Mouse (Mus musculus) MN1 (cell line): ENCODE data around the gene Lurap1.
A peak's percentile ranks its signal among the peaks of the same experiment; 100 is the strongest.

ENCODE experiments used
- DNase-seq: peaks from one replicate; pipeline ENCODE4 v3.0.0-alpha.2; 2016; ENCODE audit warnings: low spot score

Lurap1 gene

DNA sequence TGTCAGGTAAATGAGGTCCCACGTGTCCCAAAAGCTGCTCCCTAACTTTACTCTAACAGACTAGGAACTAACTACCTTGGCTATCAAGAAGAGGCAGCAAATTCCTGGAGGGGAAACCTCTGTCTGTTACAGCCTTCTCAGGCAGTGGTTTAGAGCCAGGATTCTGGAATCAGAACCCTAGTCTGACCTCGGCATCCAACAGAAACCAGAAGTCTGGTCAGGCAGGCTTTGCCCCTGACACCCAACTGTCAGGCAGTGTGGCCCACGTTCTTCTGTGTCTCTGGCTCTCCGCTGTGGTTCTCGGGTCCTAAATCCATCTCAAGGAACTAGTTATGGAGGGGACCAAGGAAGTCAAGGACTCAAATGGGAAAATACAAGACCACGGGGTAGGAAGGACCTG, at the start of gene Lurap1:
Gene Lurap1 (minus strand): TSS at position 101 of the 400 bp plus-strand sequence.
- DNase-seq = no peak

DNA sequence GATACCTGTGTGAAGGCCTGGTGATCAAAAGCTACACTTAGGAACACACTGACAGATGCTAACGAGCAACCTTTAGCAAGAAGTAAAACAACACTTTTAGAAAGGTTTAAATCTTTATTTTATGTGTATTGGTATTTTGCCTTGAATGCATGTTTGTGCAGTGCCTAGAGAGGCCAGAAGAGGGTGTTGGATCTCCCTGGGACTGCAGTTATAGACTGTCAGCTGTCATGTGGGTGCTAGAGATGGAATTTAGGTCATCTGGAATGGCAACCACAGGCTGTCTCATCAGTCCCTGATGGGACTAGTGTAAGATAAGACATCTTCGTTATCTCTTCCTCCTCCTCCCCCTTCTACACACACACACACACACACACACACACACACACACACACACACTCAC, 47.3 kb upstream of the Lurap1 start:
- no peak for DNase-seq

DNA sequence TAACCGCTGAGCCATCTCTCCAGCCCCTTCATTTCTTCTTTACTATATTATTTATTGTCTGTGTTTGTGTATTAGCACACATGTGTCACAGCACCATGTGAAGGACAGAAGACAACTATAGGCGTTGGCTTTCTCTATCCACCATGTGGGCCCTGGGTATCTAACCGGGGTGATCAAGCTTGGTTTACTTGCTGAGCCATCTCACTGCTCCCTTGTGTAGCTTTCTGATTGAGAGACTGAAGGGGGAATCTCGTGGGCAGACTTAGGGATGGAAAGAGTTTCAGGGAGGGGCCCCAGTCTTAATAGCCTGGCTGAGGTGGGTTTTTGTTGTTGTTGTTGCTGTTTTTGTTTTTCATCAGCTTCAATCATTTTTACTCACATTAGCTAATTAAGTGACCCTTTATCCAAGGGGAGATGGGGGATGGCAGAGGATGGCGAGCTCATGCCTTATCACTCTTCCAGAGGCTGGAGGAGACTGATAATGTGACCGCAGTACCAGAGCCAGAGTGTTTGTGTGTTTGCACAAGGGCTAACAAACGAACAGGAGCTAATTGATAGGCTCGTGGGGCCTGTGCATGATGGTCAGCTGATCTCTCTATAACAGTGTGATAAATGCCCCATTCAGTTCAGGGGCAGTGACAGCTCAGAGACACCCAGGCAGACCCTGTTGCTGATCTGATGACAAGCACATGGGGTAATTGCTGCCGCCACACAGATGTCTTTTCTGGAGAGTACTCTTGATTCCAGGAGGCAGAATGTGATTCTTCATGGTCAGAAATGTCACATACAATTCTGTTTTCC, 42.6 kb upstream of the Lurap1 start:
- DNase-seq = peak; percentile 11

GRCm38 (mm10) chr4:116192286-116192835, 41.2 kb upstream of the Lurap1 start:
- DNase-seq = peak; percentile 9

GRCm38 (mm10) chr4:116185083-116185482, 33.9 kb upstream of the Lurap1 start:
- DNase-seq = no peak

DNA sequence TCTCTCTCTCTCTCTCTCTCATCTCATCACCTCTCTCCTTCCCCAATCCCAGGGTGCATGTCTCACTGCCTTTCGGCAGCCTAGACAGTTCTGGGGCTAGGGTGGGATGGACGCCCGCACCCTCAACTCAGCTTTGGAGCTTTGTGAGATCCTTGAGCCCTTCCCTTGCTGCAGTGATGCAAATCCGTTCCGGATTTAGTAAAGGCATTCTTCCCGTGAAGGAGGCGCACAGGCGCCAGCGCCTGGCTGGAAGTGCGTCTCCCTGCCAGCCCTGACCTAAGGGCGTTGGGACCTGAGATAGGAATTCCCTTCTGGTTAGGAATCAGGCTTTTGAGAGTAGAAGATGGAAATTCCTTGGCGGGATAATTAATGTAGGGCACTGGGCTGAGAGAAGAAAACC, 31.6 kb upstream of the Lurap1 start:
- DNase-seq = no peak

GRCm38 (mm10) chr4:116182079-116182478, 30.9 kb upstream of the Lurap1 start:
- no peak for DNase-seq

DNA sequence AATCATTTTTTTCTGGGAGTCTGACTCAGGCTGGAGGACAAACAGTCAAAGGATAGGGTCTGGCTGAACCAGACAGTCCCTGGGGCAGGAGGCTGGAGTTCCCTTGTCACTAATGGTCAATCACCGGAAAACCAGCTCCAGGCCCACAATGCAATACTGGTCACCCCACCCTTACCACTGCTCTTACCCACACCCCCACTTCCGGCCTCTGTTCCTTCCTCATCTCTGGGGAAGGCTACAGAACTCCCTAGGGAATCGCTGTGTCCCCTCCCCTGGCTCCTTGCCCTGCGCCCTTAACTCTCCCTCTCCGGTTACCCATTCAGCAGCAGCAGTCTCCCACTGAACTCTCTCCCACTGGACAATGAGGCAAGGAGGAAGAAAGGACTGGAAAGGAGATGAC, 26.0 kb upstream of the Lurap1 start:
- DNase-seq = peak; percentile 71

DNA sequence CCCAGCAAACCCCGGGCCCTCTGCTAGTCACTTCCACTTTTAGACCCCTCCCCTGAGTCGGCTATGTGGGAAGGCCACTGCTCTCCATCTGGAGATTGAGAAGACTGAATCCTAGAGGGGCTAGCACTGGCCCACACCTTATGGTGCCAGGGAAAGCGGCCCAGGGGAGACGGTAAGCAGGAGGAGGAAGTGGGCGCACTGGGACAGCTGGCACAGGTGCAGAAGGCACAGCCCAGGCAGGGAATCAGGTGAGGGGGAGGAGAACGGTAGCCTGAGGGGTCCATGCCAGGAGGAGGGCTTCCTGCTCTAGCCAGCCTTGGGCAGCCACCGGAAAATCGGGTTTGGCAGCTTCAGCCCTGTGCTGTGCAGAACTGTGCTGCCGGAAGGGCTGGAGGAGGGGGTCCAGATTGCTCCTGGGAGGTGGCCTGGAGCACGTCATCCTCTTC, 25.4 kb upstream of the Lurap1 start:
- DNase-seq = peak; percentile 73

DNA sequence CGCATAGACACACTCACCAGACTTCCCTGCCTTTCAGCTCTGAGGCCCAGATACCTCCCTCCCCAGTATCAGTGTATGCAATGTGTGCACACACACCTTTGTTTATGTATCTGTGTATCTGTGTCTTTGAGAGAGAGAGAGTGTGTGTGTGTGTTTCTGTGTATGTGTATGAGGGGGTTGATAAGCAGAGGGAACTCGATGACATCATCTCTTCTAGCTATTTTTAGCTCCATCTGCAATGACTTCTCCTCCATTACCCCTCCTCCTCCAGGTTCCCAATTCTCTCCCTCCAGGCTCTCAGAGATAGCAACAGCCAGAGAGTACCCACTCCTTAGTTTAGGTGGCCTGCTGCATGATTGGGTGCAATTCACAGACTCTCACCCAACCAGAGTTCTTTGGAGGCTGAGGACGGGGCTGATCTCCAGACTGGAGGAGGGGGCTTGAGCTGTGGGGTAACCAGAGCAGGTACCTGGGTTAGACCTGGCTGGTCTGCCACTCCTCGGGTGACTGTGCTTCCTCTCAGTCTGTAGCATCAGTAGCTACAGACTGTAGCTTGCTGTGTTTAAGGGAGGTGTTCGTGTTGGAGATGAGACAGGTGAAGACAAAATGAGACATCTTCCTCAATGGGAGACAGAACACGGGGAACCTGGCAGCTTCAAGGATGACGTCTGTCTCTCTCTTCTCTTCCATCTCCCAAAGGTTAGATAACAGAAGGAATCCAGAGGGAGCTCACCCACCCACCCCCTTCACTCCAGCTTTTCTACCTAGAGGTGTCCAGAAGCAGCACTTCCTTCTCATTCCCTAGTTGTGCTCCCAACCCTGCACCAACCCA, 24.8 kb upstream of the Lurap1 start:
- DNase-seq = peak; percentile 68

- DNase-seq = no peak
Observed at GRCm38 (mm10) chr4:116175136-116175535, 24.0 kb upstream of the Lurap1 start.

- peak; percentile 66 for DNase-seq
Observed at GRCm38 (mm10) chr4:116174466-116175116, 23.5 kb upstream of the Lurap1 start.

GRCm38 (mm10) chr4:116173752-116174151, 22.6 kb upstream of the Lurap1 start:
- DNase-seq = no peak

GRCm38 (mm10) chr4:116173072-116173471, 21.9 kb upstream of the Lurap1 start, which contains the start of the genes 1700042G07Rik and Gm49337:
TSS of gene 1700042G07Rik (plus strand) at chr4:116173372.
TSS of gene Gm49337 (plus strand) at chr4:116173384.
- DNase-seq = no peak

- DNase-seq = no peak
Observed at GRCm38 (mm10) chr4:116169353-116169672, 18.2 kb upstream of the Lurap1 start.

DNA sequence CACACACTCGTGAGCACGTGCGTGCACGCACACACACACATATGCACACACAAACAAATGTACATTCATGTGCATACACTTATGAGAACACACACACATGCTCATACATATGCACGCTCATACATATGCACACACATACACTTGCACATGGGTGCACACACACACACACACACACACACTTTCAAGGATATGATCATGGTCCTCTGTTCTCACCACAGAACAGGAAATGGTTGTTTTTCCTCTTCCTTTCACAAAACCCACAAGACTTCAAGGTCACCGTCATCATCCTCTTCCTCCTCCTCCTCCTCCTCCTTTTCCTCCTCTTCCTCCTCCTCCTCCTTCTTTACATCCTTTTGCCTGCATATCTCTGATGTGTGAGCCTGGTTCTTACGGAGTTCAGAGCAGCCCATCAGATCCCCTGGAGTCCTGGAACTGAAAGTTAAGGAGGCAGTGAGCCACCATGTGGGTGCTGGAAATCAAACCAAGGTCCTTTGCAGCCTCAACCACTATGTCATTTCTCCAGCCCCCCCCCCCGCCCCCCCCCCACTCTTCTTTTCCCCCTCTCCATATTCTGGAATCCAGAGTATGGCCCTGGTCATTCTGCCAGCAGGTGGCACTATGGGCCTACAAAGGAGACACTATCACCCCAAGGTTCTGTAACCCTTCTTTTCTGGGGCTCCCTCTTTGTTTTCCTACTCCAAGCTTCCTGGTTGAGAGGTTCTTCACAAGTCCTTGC, 17.6 kb upstream of the Lurap1 start:
- peak; percentile 50 for DNase-seq

DNA sequence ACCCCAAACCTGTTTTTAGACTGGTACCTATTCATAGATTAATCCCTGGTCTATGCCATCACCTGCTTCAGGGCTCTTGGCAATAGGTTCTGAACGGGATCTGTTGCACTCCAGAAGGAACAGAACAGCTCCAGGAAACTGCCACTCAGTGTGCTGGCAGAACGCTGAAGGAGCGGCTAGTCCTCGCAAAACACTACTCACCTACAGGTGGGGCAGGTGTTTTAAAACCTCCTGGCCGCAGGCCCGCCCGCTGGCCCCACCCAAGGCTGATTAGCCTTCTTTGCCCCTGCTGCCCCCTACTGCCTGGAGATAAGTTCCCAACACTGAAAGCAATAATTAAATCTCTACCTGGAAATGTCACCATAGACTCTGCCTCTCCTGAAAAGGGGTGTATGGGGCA, 16.3 kb upstream of the Lurap1 start, which contains the start of gene Tspan1:
Gene Tspan1 (minus strand): TSS at position 198 of the 400 bp plus-strand sequence.
- DNase-seq = no peak

DNA sequence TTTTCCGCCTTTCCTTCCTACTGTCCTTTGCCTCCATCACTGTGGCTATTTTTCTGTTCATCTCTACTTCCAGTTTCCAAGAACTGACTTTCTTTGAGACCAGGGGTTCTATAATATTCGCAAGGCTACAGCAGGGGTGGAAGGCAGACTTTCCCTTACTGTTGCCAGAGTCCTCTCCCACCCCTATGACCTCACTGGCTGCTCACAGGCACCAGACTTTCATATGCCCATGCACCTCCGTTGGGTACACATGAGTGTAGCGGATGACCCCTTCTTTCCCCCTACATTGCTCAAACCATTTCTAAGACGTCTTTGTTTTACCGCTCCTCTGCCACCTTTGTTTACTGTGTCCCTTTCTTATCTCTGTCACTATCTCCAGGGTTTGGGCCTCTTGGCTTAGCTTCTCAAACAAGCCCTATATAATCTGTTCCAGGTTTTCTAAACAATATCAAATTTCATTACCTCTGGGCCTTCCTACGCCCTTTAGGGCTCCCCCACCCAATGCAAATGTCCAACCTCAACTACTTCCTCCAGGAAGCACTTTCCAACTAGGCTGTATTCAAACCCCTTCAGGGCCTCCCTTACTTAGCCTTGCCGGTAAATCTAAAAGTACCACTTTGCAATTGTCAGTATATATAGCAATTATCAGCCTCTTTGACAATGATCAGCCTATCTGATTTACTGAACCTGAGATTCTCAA, 14.7 kb upstream of the Lurap1 start:
- DNase-seq = no peak

DNA sequence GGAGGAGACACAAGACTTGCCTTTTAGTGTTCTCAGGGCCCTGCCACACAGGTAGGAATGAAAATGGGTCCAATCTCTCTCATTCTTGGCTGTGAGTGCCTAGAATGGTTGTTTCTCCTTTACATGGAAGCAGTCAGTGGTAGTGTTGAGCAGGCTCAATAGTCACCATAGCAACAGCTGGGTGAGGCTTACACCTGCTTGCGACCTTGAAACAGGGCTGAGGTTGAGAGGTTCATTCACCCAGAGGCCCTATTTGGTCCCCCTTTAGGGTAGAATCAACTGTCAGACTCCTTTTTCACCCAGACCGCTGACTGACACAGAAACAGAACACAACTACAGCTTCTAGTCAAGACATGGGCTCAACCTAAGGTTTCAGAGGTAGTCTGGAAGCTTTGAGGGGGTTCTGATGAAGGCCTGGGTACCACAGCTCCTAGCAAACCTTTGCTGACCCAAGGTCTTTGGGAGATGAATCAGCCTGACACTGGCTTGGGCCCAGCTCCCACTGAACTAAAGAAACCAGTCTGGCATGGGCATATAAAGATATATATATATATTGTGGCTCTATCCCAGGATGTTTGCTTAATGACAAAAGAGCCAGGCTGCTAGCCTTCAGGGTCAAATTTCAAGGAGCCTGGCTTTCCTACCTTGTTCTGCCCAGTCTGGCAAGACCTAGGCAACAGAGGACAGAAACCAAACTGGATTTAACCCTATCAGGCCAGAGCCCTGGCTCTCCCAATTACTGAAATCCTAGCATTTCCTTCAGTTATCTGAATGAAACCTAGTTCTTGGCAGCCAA, 13.8 kb upstream of the Lurap1 start:
- no peak for DNase-seq

GRCm38 (mm10) chr4:116162142-116162541, 11.0 kb upstream of the Lurap1 start:
- no peak for DNase-seq
